Mouse (Mus musculus) thymus, adult 2 months (tissue): ENCODE results near the gene Cnih3. TPM values are rescaled to one million over a fixed set of nuclear protein-coding genes. Genes with fewer than 3 reads are reported as not detected.

ENCODE experiments used
- DNase-seq: peaks from one replicate; pipeline ENCODE4 v3.0.0; 2021
- H3K27ac ChIP-seq: fragments of 200-500 bp; 2 replicates; pipeline ENCODE4 v1.5.1; 2012; ENCODE audit warnings: low read length, control low read depth; ENCODE audit not compliant: control insufficient read depth, insufficient read depth
- H3K27me3 ChIP-seq: fragments of 200-500 bp; 2 replicates; pipeline ENCODE4 v1.6.1; 2012; ENCODE audit warnings: mild to moderate bottlenecking, low read length, moderate library complexity, mixed read lengths; ENCODE audit not compliant: control insufficient read depth, insufficient read depth
- H3K36me3 ChIP-seq: fragments of 200-500 bp; 2 replicates; pipeline ENCODE4 v1.6.1; 2012; ENCODE audit warnings: mild to moderate bottlenecking, low read length, moderate library complexity; ENCODE audit not compliant: control insufficient read depth, insufficient read depth
- H3K4me1 ChIP-seq: fragments of 200-500 bp; replicated peaks from 2 replicates; pipeline ENCODE4 v1.6.1; 2012; ENCODE audit warnings: low read length; ENCODE audit not compliant: control insufficient read depth, insufficient read depth
- H3K4me3 ChIP-seq: fragments of 200-500 bp; 2 replicates; pipeline ENCODE4 v1.5.1; 2012; ENCODE audit warnings: mild to moderate bottlenecking, low read length, control low read depth, moderate library complexity; ENCODE audit not compliant: control insufficient read depth, insufficient read depth
- CTCF ChIP-seq: fragments of 200-500 bp; IDR thresholded peaks from 2 replicates; pipeline ENCODE4 v1.5.1; 2012; ENCODE audit warnings: mild to moderate bottlenecking, control low read depth, low read length, moderate library complexity, borderline replicate concordance; ENCODE audit not compliant: control insufficient read depth, poor library complexity, insufficient read depth; ENCODE audit errors: extremely low read depth
- POLR2A ChIP-seq: fragments of 200-500 bp; IDR thresholded peaks from 2 replicates; pipeline ENCODE4 v1.6.1; 2012; ENCODE audit warnings: mild to moderate bottlenecking, low read length, control low read depth, moderate library complexity; ENCODE audit not compliant: control insufficient read depth, poor library complexity, insufficient read depth; ENCODE audit errors: extremely low read depth
- WGBS: fragments of 180-500 bp; shearing (Covaris S2); methylation state at CpG from one replicate; pipeline ENCODE4 v1.1.7; 2018; 5-methylcytosine and 5-hydroxymethylcytosine counted together
- polyA plus RNA-seq: library from polyadenylated mRNA; depleted of rRNA; stranded (reverse); fragments of >200 nt; gene quantifications from 2 replicates; pipeline ENCODE4 v1.2.3, GENCODE M21; 2012

The Cnih3 gene
- polyA plus RNA-seq, 1 experiment: not detected

GRCm38 (mm10) chr1:181389264-181389663 is 36.8 kb downstream of the Cnih3 start:
- Histone ChIP-seq H3K36me3 (no peaks in the 10 kb centered on the region), H3K27me3 (no peaks in the 10 kb centered on the region), H3K27ac (no peak overlapping the region), H3K4me3 (no peak overlapping the region), H3K4me1 (no peaks in the 10 kb centered on the region)
- DNase-seq: no peak
- WGBS: 88% methylated on average over 2 of the region's 2 CpGs
- TF ChIP-seq CTCF: no peak
- TF ChIP-seq POLR2A: no peak

- Histone ChIP-seq H3K4me1 (no peaks in the 10 kb centered on the region), H3K36me3 (no peaks in the 10 kb centered on the region), H3K27ac (no peak overlapping the region), H3K27me3 (no peaks in the 10 kb centered on the region), H3K4me3 (no peak overlapping the region)
- no peak for DNase-seq
- no peak for TF ChIP-seq CTCF
- no peak for TF ChIP-seq POLR2A
- 100% methylated on average over 2 of the region's 2 CpGs for WGBS
Observed at GRCm38 (mm10) chr1:181392489-181392888, 40.1 kb downstream of the Cnih3 start.

GRCm38 (mm10) chr1:181393250-181394149 is 41.1 kb downstream of the Cnih3 start:
- DNase-seq: no peak
- no peak overlapping the region for H3K27ac ChIP-seq
- no peaks in the 10 kb centered on the region for H3K4me1 ChIP-seq
- no peak overlapping the region for H3K4me3 ChIP-seq
- H3K36me3 ChIP-seq: no peaks in the 10 kb centered on the region
- 69% methylated on average over 6 of the region's 6 CpGs for WGBS
- TF ChIP-seq POLR2A (no peak), CTCF (no peak)
- H3K27me3 ChIP-seq: no peaks in the 10 kb centered on the region

GRCm38 (mm10) chr1:181395234-181395828 is 42.9 kb downstream of the Cnih3 start:
- H3K4me3 ChIP-seq: no peak overlapping the region
- no peak overlapping the region for H3K27ac ChIP-seq
- H3K27me3 ChIP-seq: no peaks in the 10 kb centered on the region
- no peaks in the 10 kb centered on the region for H3K36me3 ChIP-seq
- TF ChIP-seq CTCF (no peak), POLR2A (no peak)
- DNase-seq: no peak
- no peaks in the 10 kb centered on the region for H3K4me1 ChIP-seq
- 83% methylated on average over 6 of the region's 6 CpGs for WGBS

- no peaks in the 10 kb centered on the region for H3K36me3 ChIP-seq
- no peaks in the 10 kb centered on the region for H3K4me1 ChIP-seq
- 94% methylated on average over 3 of the region's 3 CpGs for WGBS
- no peak for TF ChIP-seq POLR2A
- TF ChIP-seq CTCF: no peak
- H3K4me3 ChIP-seq: no peak overlapping the region
- no peak for DNase-seq
- no peak overlapping the region for H3K27ac ChIP-seq
- H3K27me3 ChIP-seq: no peaks in the 10 kb centered on the region
Observed at GRCm38 (mm10) chr1:181399179-181399578, 46.8 kb downstream of the Cnih3 start.

GRCm38 (mm10) chr1:181403056-181403455 is 50.6 kb downstream of the Cnih3 start:
- no peak for DNase-seq
- no peak overlapping the region for H3K4me3 ChIP-seq
- H3K27ac ChIP-seq: no peak overlapping the region
- TF ChIP-seq CTCF: no peak
- no peak for TF ChIP-seq POLR2A
- H3K36me3 ChIP-seq: no peaks in the 10 kb centered on the region
- H3K27me3 ChIP-seq: no peaks in the 10 kb centered on the region
- 95% methylated on average over 7 of the region's 7 CpGs for WGBS
- no peaks in the 10 kb centered on the region for H3K4me1 ChIP-seq
